Mouse (Mus musculus) stomach, embryonic 16.5 days (tissue): ENCODE measurements at regions not wholly inside any gene's neighbourhood (a gene's known extent, or its start where the extent isn't known, plus 50 kb on each side); places are given as distances from the start of the nearest gene placed in this dataset.

Source experiments
- ATAC-seq: fragments of 200-750 bp; cut with Nextera tagmentation; 2 replicates; pipeline ENCODE4 v1.8.0; 2017; ENCODE audit warnings: moderate number of reproducible peaks, moderate TSS enrichment; ENCODE audit not compliant: insufficient read depth, low FRiP score
- H3K27ac ChIP-seq: fragments of 300-500 bp; sonication (generic); 2 replicates; pipeline ENCODE4 v1.5.1; 2014; ENCODE audit warnings: low read length
- H3K27me3 ChIP-seq: fragments of 300-500 bp; sonication (generic); 2 replicates; pipeline ENCODE4 v1.6.1; 2014; ENCODE audit warnings: low read length, control low read depth, mixed read lengths; ENCODE audit not compliant: control insufficient read depth, insufficient read depth
- H3K36me3 ChIP-seq: fragments of 300-500 bp; sonication (generic); 2 replicates; pipeline ENCODE4 v1.6.1; 2014; ENCODE audit warnings: low read length; ENCODE audit not compliant: control insufficient read depth, insufficient read depth
- H3K4me1 ChIP-seq: fragments of 300-500 bp; sonication (generic); 2 replicates; pipeline ENCODE4 v1.6.1; 2014; ENCODE audit warnings: low read length, control low read depth, mixed read lengths; ENCODE audit not compliant: control insufficient read depth, insufficient read depth
- H3K4me2 ChIP-seq: fragments of 300-500 bp; sonication (generic); 2 replicates; pipeline ENCODE4 v1.6.1; 2014; ENCODE audit warnings: low read depth, low read length, mixed read lengths
- H3K4me3 ChIP-seq: fragments of 300-500 bp; sonication (generic); replicated peaks from 2 replicates; pipeline ENCODE4 v1.5.1; 2014; ENCODE audit warnings: mild to moderate bottlenecking, low read length
- H3K9ac ChIP-seq: fragments of 300-500 bp; sonication (generic); 2 replicates; pipeline ENCODE4 v1.6.1; 2014; ENCODE audit warnings: low read length
- H3K9me3 ChIP-seq: fragments of 300-500 bp; sonication (generic); replicated peaks from 2 replicates; pipeline ENCODE4 v1.6.1; 2016; ENCODE audit warnings: low read length, control low read depth; ENCODE audit not compliant: control insufficient read depth
- WGBS: fragments of 180-500 bp; shearing (Covaris S2); extraction: QIAGEN DNeasy Blood & Tissue Kit; methylation state at CpG from one replicate; pipeline ENCODE4 v1.1.7; 2014; 5-methylcytosine and 5-hydroxymethylcytosine counted together

- H3K9ac ChIP-seq: no peak overlapping the region
- 31% methylated on average over 6 of the region's 6 CpGs for WGBS
Measured at GRCm38 (mm10) chr6:95217431-95217830, 100.4 kb downstream of the Kbtbd8 start.

GRCm38 (mm10) chr6:95218830-95219229, 101.8 kb downstream of the Kbtbd8 start:
- Histone ChIP-seq H3K27me3 (peaks cover 4% of the 10 kb centered on the region; the same call in 1 of the 2 replicates), H3K27ac (no peak overlapping the region), H3K4me2 (no peak overlapping the region), H3K36me3 (no peaks in the 10 kb centered on the region), H3K4me1 (no peaks in the 10 kb centered on the region), H3K4me3 (no peak overlapping the region), H3K9me3 (no peaks in the 10 kb centered on the region), H3K9ac (no peak overlapping the region)
- ATAC-seq: no peak
- 63% methylated on average over 3 of the region's 3 CpGs for WGBS

More at GRCm38 (mm10) chr6:95217431-95217830, 100.4 kb downstream of the Kbtbd8 start:
- Histone ChIP-seq H3K9me3 (no peaks in the 10 kb centered on the region), H3K4me1 (no peaks in the 10 kb centered on the region), H3K4me2 (no peak overlapping the region), H3K27me3 (peaks cover 4% of the 10 kb centered on the region; the same call in 1 of the 2 replicates), H3K4me3 (no peak overlapping the region), H3K27ac (no peak overlapping the region), H3K36me3 (no peaks in the 10 kb centered on the region)
- no peak for ATAC-seq

- WGBS: 25% methylated on average over 7 of the region's 7 CpGs
- H3K36me3 ChIP-seq: no peaks in the 10 kb centered on the region
- no peaks in the 10 kb centered on the region for H3K9me3 ChIP-seq
- H3K4me3 ChIP-seq: no peak overlapping the region
- no peak overlapping the region for H3K9ac ChIP-seq
- no peaks in the 10 kb centered on the region for H3K27me3 ChIP-seq
- H3K4me1 ChIP-seq: no peaks in the 10 kb centered on the region
- ATAC-seq: no peak
- no peak overlapping the region for H3K27ac ChIP-seq
- no peak overlapping the region for H3K4me2 ChIP-seq
Measured at GRCm38 (mm10) chr6:95223537-95223936, 98.4 kb upstream of the Gm10234 start.

GRCm38 (mm10) chr6:95229885-95230284, 92.0 kb upstream of the Gm10234 start:
- 73% methylated on average over 8 of the region's 8 CpGs for WGBS
- no peak overlapping the region for H3K9ac ChIP-seq
- no peaks in the 10 kb centered on the region for H3K36me3 ChIP-seq
- H3K4me2 ChIP-seq: no peak overlapping the region
- H3K9me3 ChIP-seq: no peaks in the 10 kb centered on the region
- ATAC-seq: no peak
- H3K4me1 ChIP-seq: peaks cover 7% of the 10 kb centered on the region; the same call in 1 of the 2 replicates
- H3K27ac ChIP-seq: no peak overlapping the region
- no peak overlapping the region for H3K4me3 ChIP-seq
- H3K27me3 ChIP-seq: no peaks in the 10 kb centered on the region

GRCm38 (mm10) chr6:95234712-95235111, 87.2 kb upstream of the Gm10234 start:
- H3K9ac ChIP-seq: no peak overlapping the region
- H3K9me3 ChIP-seq: no peaks in the 10 kb centered on the region
- no peaks in the 10 kb centered on the region for H3K36me3 ChIP-seq
- 41% methylated on average over 13 of the region's 13 CpGs for WGBS
- 0 out of 2 replicates have a peak overlapping the region, but pooled peaks have one; percentile 15 for H3K4me2 ChIP-seq
- H3K27me3 ChIP-seq: no peaks in the 10 kb centered on the region
- H3K4me1 ChIP-seq: peaks cover 7% of the 10 kb centered on the region; the same call in 1 of the 2 replicates
- ATAC-seq: no peak
- H3K27ac ChIP-seq: no peak overlapping the region
- H3K4me3 ChIP-seq: no peak overlapping the region

GRCm38 (mm10) chr6:95243657-95244056, 78.3 kb upstream of the Gm10234 start:
- Histone ChIP-seq H3K27me3 (no peaks in the 10 kb centered on the region), H3K4me2 (no peak overlapping the region), H3K9ac (no peak overlapping the region), H3K9me3 (no peaks in the 10 kb centered on the region), H3K27ac (no peak overlapping the region), H3K4me1 (no peaks in the 10 kb centered on the region), H3K36me3 (no peaks in the 10 kb centered on the region), H3K4me3 (no peak overlapping the region)
- ATAC-seq: no peak
- 77% methylated on average over 5 of the region's 5 CpGs for WGBS

GRCm38 (mm10) chr6:95244911-95245310, 77.0 kb upstream of the Gm10234 start:
- no peaks in the 10 kb centered on the region for H3K9me3 ChIP-seq
- H3K36me3 ChIP-seq: no peaks in the 10 kb centered on the region
- no peak overlapping the region for H3K27ac ChIP-seq
- no peak overlapping the region for H3K4me2 ChIP-seq
- H3K9ac ChIP-seq: no peak overlapping the region
- ATAC-seq: no peak
- H3K4me3 ChIP-seq: no peak overlapping the region
- H3K27me3 ChIP-seq: no peaks in the 10 kb centered on the region
- 79% methylated on average over 7 of the region's 7 CpGs for WGBS
- no peaks in the 10 kb centered on the region for H3K4me1 ChIP-seq

- Histone ChIP-seq H3K4me3 (no peak overlapping the region), H3K4me2 (no peak overlapping the region), H3K27ac (no peak overlapping the region), H3K27me3 (no peaks in the 10 kb centered on the region), H3K9me3 (no peaks in the 10 kb centered on the region), H3K4me1 (0 out of 2 replicates have a peak, but pooled peaks cover 2% of the 10 kb centered on the region), H3K36me3 (no peaks in the 10 kb centered on the region), H3K9ac (no peak overlapping the region)
- 57% methylated on average over 5 of the region's 5 CpGs for WGBS
- ATAC-seq: no peak
Measured at GRCm38 (mm10) chr6:95256303-95256702, 65.6 kb upstream of the Gm10234 start.

GRCm38 (mm10) chr6:95261001-95261400, 60.9 kb upstream of the Gm10234 start:
- ATAC-seq: no peak
- 37% methylated on average over 1 of the region's 1 CpGs for WGBS
- Histone ChIP-seq H3K27me3 (no peaks in the 10 kb centered on the region), H3K9me3 (no peaks in the 10 kb centered on the region), H3K9ac (no peak overlapping the region), H3K4me1 (0 out of 2 replicates have a peak, but pooled peaks cover 2% of the 10 kb centered on the region), H3K27ac (no peak overlapping the region), H3K4me3 (no peak overlapping the region), H3K4me2 (no peak overlapping the region), H3K36me3 (no peaks in the 10 kb centered on the region)
